Mouse (Mus musculus): ENCODE data around the gene Mrps18b. TPM values are rescaled to one million over a fixed set of nuclear protein-coding genes. Genes with fewer than 3 reads are reported as not detected.

The Mrps18b gene
- polyA plus RNA-seq, 2 experiments = 62.7 to 68.0 TPM

- WGBS = 29% methylated on average over 10 of the region's 10 CpGs
- DNase-seq (ENCODE audit: low spot score) (no peak), ATAC-seq (ENCODE audit: low FRiP score, low read depth) (no peak)
- peak overlapping the region; percentile 62 for H3K4me3 ChIP-seq (replicated peaks; ENCODE audit: low read length)
- TF ChIP-seq POLR2A (IDR thresholded peaks at IDR 0.05; ENCODE audit: borderline replicate concordance, extremely low read depth, insufficient read depth, insufficient read length) = no peak
- peak overlapping the region; percentile 97 for H3K4me2 ChIP-seq (replicated peaks; ENCODE audit: low read depth, low read length, severe bottlenecking)
- H3K9ac ChIP-seq (ENCODE audit: low read depth, low read length, severe bottlenecking) = peak overlapping the region; percentile 83
- peaks cover 35% of the 10 kb centered on the region for H3K4me1 ChIP-seq (ENCODE audit: control insufficient read depth, insufficient read depth, low read length)
- H3K9me3 ChIP-seq (ENCODE audit: control insufficient read depth, low read length) = no peaks in the 10 kb centered on the region
- H3K27me3 ChIP-seq (ENCODE audit: control insufficient read depth, insufficient read depth, low read length) = no peaks in the 10 kb centered on the region
- H3K36me3 ChIP-seq (ENCODE audit: control insufficient read depth, insufficient read depth, low read length) = peaks cover 4% of the 10 kb centered on the region
- H3K27ac ChIP-seq (replicated peaks; ENCODE audit: low read depth, low read length) = peak overlapping the region; percentile 92
These were observed 51.3 kb downstream of the Mrps18b start for GRCm38 (mm10) chr17:35864832-35865353.

- DNase-seq (ENCODE audit: low spot score) = peak; percentile 91
- peak; percentile 87 for ATAC-seq (ENCODE audit: low FRiP score, low read depth)
- Histone ChIP-seq H3K9me3 (ENCODE audit: control insufficient read depth, low read length) (no peaks in the 10 kb centered on the region), H3K9ac (ENCODE audit: low read depth, low read length, severe bottlenecking) (peak within 1 kb of the TSS; percentile 64), H3K27ac (replicated peaks; ENCODE audit: low read depth, low read length) (peak within 1 kb of the TSS; percentile 84), H3K36me3 (ENCODE audit: control insufficient read depth, insufficient read depth, low read length) (peaks cover 21% of the 10 kb centered on the region), H3K4me2 (replicated peaks; ENCODE audit: low read depth, low read length, severe bottlenecking) (peak within 1 kb of the TSS; percentile 65), H3K4me1 (ENCODE audit: control insufficient read depth, insufficient read depth, low read length) (peaks cover 13% of the 10 kb centered on the region), H3K4me3 (replicated peaks; ENCODE audit: low read length) (peak within 1 kb of the TSS; percentile 77), H3K27me3 (ENCODE audit: control insufficient read depth, insufficient read depth, low read length) (no peaks in the 10 kb centered on the region)
- WGBS = 2% methylated on average over 47 of the region's 47 CpGs
- 0 out of 2 replicates have a peak, but pooled peaks have one; percentile 58 for TF ChIP-seq POLR2A (IDR thresholded peaks at IDR 0.05; ENCODE audit: borderline replicate concordance, extremely low read depth, insufficient read depth, insufficient read length)
These were observed 54.9 kb downstream of the Mrps18b start, which contains the start of gene Nrm for GRCm38 (mm10) chr17:35861198-35861857. TSS of gene Nrm (plus strand) at chr17:35861318.

GRCm38 (mm10) chr17:35860831-35861197 is 55.4 kb downstream of the Mrps18b start:
- no peaks in the 10 kb centered on the region for H3K9me3 ChIP-seq (ENCODE audit: control insufficient read depth, low read length)
- H3K4me2 ChIP-seq (replicated peaks; ENCODE audit: low read depth, low read length, severe bottlenecking) = peak overlapping the region; percentile 65
- ATAC-seq (ENCODE audit: low FRiP score, low read depth) (no peak), DNase-seq (ENCODE audit: low spot score) (no peak)
- H3K27me3 ChIP-seq (ENCODE audit: control insufficient read depth, insufficient read depth, low read length) = no peaks in the 10 kb centered on the region
- no peak for TF ChIP-seq POLR2A (IDR thresholded peaks at IDR 0.05; ENCODE audit: borderline replicate concordance, extremely low read depth, insufficient read depth, insufficient read length)
- H3K4me1 ChIP-seq (ENCODE audit: control insufficient read depth, insufficient read depth, low read length) = peaks cover 13% of the 10 kb centered on the region
- peak overlapping the region; percentile 64 for H3K9ac ChIP-seq (ENCODE audit: low read depth, low read length, severe bottlenecking)
- WGBS = 4% methylated on average over 12 of the region's 12 CpGs
- H3K4me3 ChIP-seq (replicated peaks; ENCODE audit: low read length) = peak overlapping the region; percentile 77
- H3K27ac ChIP-seq (replicated peaks; ENCODE audit: low read depth, low read length) = peak overlapping the region; percentile 84
- H3K36me3 ChIP-seq (ENCODE audit: control insufficient read depth, insufficient read depth, low read length) = peaks cover 21% of the 10 kb centered on the region

MicroRNA genes within 50 kb of the gene (microRNA counts, 519-probe panel; counts per million panel counts)
- microRNA mmu-miR-1894-3p (not detected), microRNA mmu-miR-1894-5p (744 counts per million, percentile 3 among the panel's probes with 10 or more counts), microRNA mmu-miR-877 (not detected)

Small RNAs within 50 kb of the gene (microRNA-seq; reads per million reads assigned to microRNA genes)
- 0.92 reads per million for gene Gm28033
- gene Mir1894 = not detected
- gene Mir877 = 51.7 reads per million, percentile 37 among the genes with 10 or more reads in this experiment

Other genes with a start within 250 kb of the Mrps18b start
- gene Vars2, start 248.8 kb downstream of the Mrps18b start, polyA plus RNA-seq (2012; rRNA removed) = 35.4 and 47.8 TPM in 2 replicates
- 14.8 and 18.7 TPM in 2 replicates for gene Vars2, start 248.8 kb downstream of the Mrps18b start, polyA plus RNA-seq (2014; fragmentation: Nextera tagmentation; extraction: Ambion mirVana)
- 43.0 and 52.0 TPM in 2 replicates for gene Gtf2h4, start 242.7 kb downstream of the Mrps18b start, polyA plus RNA-seq (2012; rRNA removed)
- gene Gtf2h4, start 242.7 kb downstream of the Mrps18b start, polyA plus RNA-seq (2014; fragmentation: Nextera tagmentation; extraction: Ambion mirVana) = 40.7 and 44.9 TPM in 2 replicates
- 49.4 and 60.1 TPM in 2 replicates for gene Ddr1, start 211.8 kb downstream of the Mrps18b start, polyA plus RNA-seq (2012; rRNA removed)
- gene Ddr1, start 211.8 kb downstream of the Mrps18b start, polyA plus RNA-seq (2014; fragmentation: Nextera tagmentation; extraction: Ambion mirVana) = 56.7 and 58.2 TPM in 2 replicates
- 10.8 and 12.2 TPM in 2 replicates for gene Ier3, start 94.7 kb downstream of the Mrps18b start, polyA plus RNA-seq (2012; rRNA removed)
- gene Ier3, start 94.7 kb downstream of the Mrps18b start, polyA plus RNA-seq (2014; fragmentation: Nextera tagmentation; extraction: Ambion mirVana) = 8.8 and 8.9 TPM in 2 replicates
- 61.8 and 66.3 TPM in 2 replicates for gene Flot1, start 93.2 kb downstream of the Mrps18b start, polyA plus RNA-seq (2012; rRNA removed)
- 47.2 and 53.7 TPM in 2 replicates for gene Flot1, start 93.2 kb downstream of the Mrps18b start, polyA plus RNA-seq (2014; fragmentation: Nextera tagmentation; extraction: Ambion mirVana)
- gene Tubb5, start 78.1 kb downstream of the Mrps18b start, polyA plus RNA-seq (2012; rRNA removed) = 1,341 and 1,699 TPM in 2 replicates
- 808 and 880 TPM in 2 replicates for gene Tubb5, start 78.1 kb downstream of the Mrps18b start, polyA plus RNA-seq (2014; fragmentation: Nextera tagmentation; extraction: Ambion mirVana)
- 24.9 and 28.8 TPM in 2 replicates for gene Mdc1, start 74.9 kb downstream of the Mrps18b start, polyA plus RNA-seq (2012; rRNA removed)
- gene Mdc1, start 74.9 kb downstream of the Mrps18b start, polyA plus RNA-seq (2014; fragmentation: Nextera tagmentation; extraction: Ambion mirVana) = 12.2 and 13.9 TPM in 2 replicates
- 77.5 and 80.7 TPM in 2 replicates for gene Nrm, start 55.1 kb downstream of the Mrps18b start, polyA plus RNA-seq (2012; rRNA removed)
- gene Nrm, start 55.1 kb downstream of the Mrps18b start, polyA plus RNA-seq (2014; fragmentation: Nextera tagmentation; extraction: Ambion mirVana) = 49.5 and 56.4 TPM in 2 replicates
- gene Ppp1r18, start 50.8 kb downstream of the Mrps18b start, polyA plus RNA-seq (2012; rRNA removed) = 47.2 and 56.2 TPM in 2 replicates
- 26.0 and 26.3 TPM in 2 replicates for gene Ppp1r18, start 50.8 kb downstream of the Mrps18b start, polyA plus RNA-seq (2014; fragmentation: Nextera tagmentation; extraction: Ambion mirVana)
- 78.6 and 90.5 TPM in 2 replicates for gene Dhx16, start 36.6 kb downstream of the Mrps18b start, polyA plus RNA-seq (2012; rRNA removed)
- gene Dhx16, start 36.6 kb downstream of the Mrps18b start, polyA plus RNA-seq (2014; fragmentation: Nextera tagmentation; extraction: Ambion mirVana) = 40.0 and 43.4 TPM in 2 replicates
- 53.9 and 68.4 TPM in 2 replicates for gene 2310061I04Rik, start 19.0 kb downstream of the Mrps18b start, polyA plus RNA-seq (2012; rRNA removed)
- gene 2310061I04Rik, start 19.0 kb downstream of the Mrps18b start, polyA plus RNA-seq (2014; fragmentation: Nextera tagmentation; extraction: Ambion mirVana) = 20.6 and 20.7 TPM in 2 replicates
- 157 and 189 TPM in 2 replicates for gene Atat1, start 6.3 kb downstream of the Mrps18b start, polyA plus RNA-seq (2012; rRNA removed)
- gene Atat1, start 6.3 kb downstream of the Mrps18b start, polyA plus RNA-seq (2014; fragmentation: Nextera tagmentation; extraction: Ambion mirVana) = 68.7 and 88.1 TPM in 2 replicates
- 39.9 and 41.6 TPM in 2 replicates for gene Ppp1r10, start within 50 bp of the Mrps18b start, polyA plus RNA-seq (2012; rRNA removed)
- 30.8 and 34.2 TPM in 2 replicates for gene Ppp1r10, start within 50 bp of the Mrps18b start, polyA plus RNA-seq (2014; fragmentation: Nextera tagmentation; extraction: Ambion mirVana)
- gene Abcf1, start 53.4 kb upstream of the Mrps18b start, polyA plus RNA-seq (2012; rRNA removed) = 73.4 and 83.1 TPM in 2 replicates
- gene Abcf1, start 53.4 kb upstream of the Mrps18b start, polyA plus RNA-seq (2014; fragmentation: Nextera tagmentation; extraction: Ambion mirVana) = 77.2 and 84.6 TPM in 2 replicates
- 37.7 and 41.8 TPM in 2 replicates for gene Gnl1, start 63.5 kb upstream of the Mrps18b start, polyA plus RNA-seq (2012; rRNA removed)
- 43.4 and 49.5 TPM in 2 replicates for gene Gnl1, start 63.5 kb upstream of the Mrps18b start, polyA plus RNA-seq (2014; fragmentation: Nextera tagmentation; extraction: Ambion mirVana)
- 57.8 and 62.8 TPM in 2 replicates for gene Prr3, start 63.8 kb upstream of the Mrps18b start, polyA plus RNA-seq (2012; rRNA removed)
- 33.3 and 34.7 TPM in 2 replicates for gene Prr3, start 63.8 kb upstream of the Mrps18b start, polyA plus RNA-seq (2014; fragmentation: Nextera tagmentation; extraction: Ambion mirVana)
- gene H2-T24, start 104.2 kb upstream of the Mrps18b start, polyA plus RNA-seq (2012; rRNA removed) = 0.14 and 0.42 TPM in 2 replicates
- 1.5 and 3.3 TPM in 2 replicates for gene H2-T24, start 104.2 kb upstream of the Mrps18b start, polyA plus RNA-seq (2014; fragmentation: Nextera tagmentation; extraction: Ambion mirVana)
- 13.5 and 15.0 TPM in 2 replicates for gene H2-T23, start 116.5 kb upstream of the Mrps18b start, polyA plus RNA-seq (2012; rRNA removed)
- 10.0 and 10.8 TPM in 2 replicates for gene H2-T23, start 116.5 kb upstream of the Mrps18b start, polyA plus RNA-seq (2014; fragmentation: Nextera tagmentation; extraction: Ambion mirVana)
- gene H2-T22, start 126.4 kb upstream of the Mrps18b start, polyA plus RNA-seq (2012; rRNA removed) = 27.4 and 29.0 TPM in 2 replicates
- gene H2-T22, start 126.4 kb upstream of the Mrps18b start, polyA plus RNA-seq (2014; fragmentation: Nextera tagmentation; extraction: Ambion mirVana) = 23.4 and 26.6 TPM in 2 replicates
- gene Gm6034, start 126.6 kb upstream of the Mrps18b start, polyA plus RNA-seq (2012; rRNA removed) = not detected in 2 replicates
- not detected in 2 replicates for gene Gm6034, start 126.6 kb upstream of the Mrps18b start, polyA plus RNA-seq (2014; fragmentation: Nextera tagmentation; extraction: Ambion mirVana)
- gene Gm11127, start 142.0 kb upstream of the Mrps18b start, polyA plus RNA-seq (2012; rRNA removed) = 0.12 and 0.21 TPM in 2 replicates
- not detected in 2 replicates for gene Gm11127, start 142.0 kb upstream of the Mrps18b start, polyA plus RNA-seq (2014; fragmentation: Nextera tagmentation; extraction: Ambion mirVana)
- gene Gm19684, start 205.3 kb upstream of the Mrps18b start, polyA plus RNA-seq (2012; rRNA removed) = not detected in 2 replicates
- not detected in 2 replicates for gene Gm19684, start 205.3 kb upstream of the Mrps18b start, polyA plus RNA-seq (2014; fragmentation: Nextera tagmentation; extraction: Ambion mirVana)
- not detected in 2 replicates for gene Gm7030, start 213.0 kb upstream of the Mrps18b start, polyA plus RNA-seq (2012; rRNA removed)
- not detected in 2 replicates for gene Gm7030, start 213.0 kb upstream of the Mrps18b start, polyA plus RNA-seq (2014; fragmentation: Nextera tagmentation; extraction: Ambion mirVana)

All from limb, embryonic 14.5 days (tissue).